Mouse (Mus musculus): ENCODE data around the gene Nsun5.

- no peak for TF ChIP-seq POLR2A (IDR thresholded peaks at IDR 0.05; ENCODE audit: low read depth, low read length)
- TF ChIP-seq CTCF (IDR thresholded peaks at IDR 0.05; ENCODE audit: extremely low read depth, insufficient read length, insufficient replicate concordance, low read depth, low read length), result no peak
Measured at GRCm38 (mm10) chr5:135380681-135381080, 10.9 kb downstream of the Nsun5 start.

Data from small intestine, adult 2 months (tissue).